Mouse (Mus musculus) frontal cortex, postnatal 36 days (tissue): ENCODE measurements around the gene Zfp457.
A peak's percentile ranks its signal among the peaks of the same experiment; 100 is the strongest.
"Not testable (repeated sequence)": the region's sequence is repeated elsewhere in the genome, so short reads cannot be mapped to it uniquely, and the experiment has no call there.

Experiments used
- DNase-seq, 2 experiments: peaks; one replicate each; pipeline ENCODE4 v3.0.0; 2022; ENCODE audit warnings: low spot score in 2 of 2

The Zfp457 gene

GRCm38 (mm10) chr13:67305822-67306672 is at the start of gene Zfp457:
Gene Zfp457, minus strand, starts transcription at chr13:67306485.
- peak; percentile 91 to 97 for DNase-seq

GRCm38 (mm10) chr13:67351854-67352253 is 45.6 kb upstream of the Zfp457 start:
- DNase-seq: no peak

GRCm38 (mm10) chr13:67343422-67343821 is 37.1 kb upstream of the Zfp457 start:
- no peak for DNase-seq

GRCm38 (mm10) chr13:67332877-67333276 is 26.6 kb upstream of the Zfp457 start:
- DNase-seq: peak in 1 of 2 experiments; percentile 1

GRCm38 (mm10) chr13:67332019-67332724 is 25.9 kb upstream of the Zfp457 start, which contains the start of gene Zfp595:
Gene Zfp595, minus strand, starts transcription at chr13:67332570.
- peak; percentile 78 to 92 for DNase-seq

GRCm38 (mm10) chr13:67306718-67307117 is 433 bp upstream of the Zfp457 start:
- no peak for DNase-seq

GRCm38 (mm10) chr13:67278314-67278713 is 28.0 kb downstream of the Zfp457 start, which contains the start of gene Zfp458:
Gene Zfp458, minus strand, starts transcription at chr13:67278466.
- DNase-seq: peak; percentile 5 to 39

- DNase-seq: not testable (repeated sequence)
Observed at GRCm38 (mm10) chr13:67269383-67270065, 36.8 kb downstream of the Zfp457 start.

GRCm38 (mm10) chr13:67268568-67269369 is 37.5 kb downstream of the Zfp457 start:
- peak; percentile 74 to 91 for DNase-seq
